Mouse (Mus musculus) MEL (cell line): ENCODE results near the gene Sdccag8. TPM values are rescaled to one million over a fixed set of nuclear protein-coding genes. Genes with fewer than 3 reads are reported as not detected.

Source experiments
- DNase-seq: peaks from one replicate; pipeline ENCODE4 v3.0.0; 2011; ENCODE audit warnings: low read depth, low spot score
- H3K27ac ChIP-seq: 2 replicates; pipeline ENCODE4 v1.5.1; 2012; ENCODE audit warnings: low read depth, mild to moderate bottlenecking, control low read depth, low read length, moderate library complexity; ENCODE audit not compliant: control insufficient read depth
- H3K27me3 ChIP-seq, 2 experiments: fragments of 150-350 bp in 1 of 2; sonication (generic) in 1 of 2; 2 replicates each; pipeline ENCODE4 v1.6.1; 2012; ENCODE audit warnings: low read length in 2 of 2, mild to moderate bottlenecking in 2 of 2, improper control_type of control experiment in 1 of 2, moderate library complexity in 1 of 2; ENCODE audit not compliant: insufficient read depth in 2 of 2, control insufficient read depth in 1 of 2
- H3K36me3 ChIP-seq, 2 experiments: 2 replicates each; pipeline ENCODE4 v1.6.1; 2012 to 2014; ENCODE audit warnings: low read length in 2 of 2, improper control_type of control experiment in 1 of 2, inconsistent platforms in 1 of 2, mild to moderate bottlenecking in 1 of 2; ENCODE audit not compliant: insufficient read depth in 2 of 2, control insufficient read depth in 1 of 2
- H3K4me1 ChIP-seq, 2 experiments: fragments of 150-350 bp in 1 of 2; sonication (generic) in 1 of 2; 2 replicates each; pipeline ENCODE4 v1.6.1; 2012; ENCODE audit warnings: low read length in 2 of 2, improper control_type of control experiment in 1 of 2, mild to moderate bottlenecking in 1 of 2; ENCODE audit not compliant: insufficient read depth in 2 of 2, control insufficient read depth in 1 of 2
- H3K4me3 ChIP-seq, 2 experiments: fragments of 150-350 bp in 1 of 2; sonication (generic) in 1 of 2; 2 replicates each; pipeline ENCODE4 v1.5.1; 2012; ENCODE audit warnings: low read depth in 2 of 2, low read length in 2 of 2, mild to moderate bottlenecking in 2 of 2, moderate library complexity in 2 of 2, control low read depth in 1 of 2, improper control_type of control experiment in 1 of 2; ENCODE audit not compliant: control insufficient read depth in 1 of 2, insufficient read depth in 1 of 2
- H3K79me2 ChIP-seq: 2 replicates; pipeline ENCODE4 v1.6.1; 2012; ENCODE audit warnings: mild to moderate bottlenecking, low read length, moderate library complexity; ENCODE audit not compliant: control insufficient read depth, poor library complexity, insufficient read depth
- H3K9ac ChIP-seq: 2 replicates; pipeline ENCODE4 v1.6.1; 2012; ENCODE audit warnings: low read depth, mild to moderate bottlenecking, control low read depth, low read length, moderate library complexity; ENCODE audit not compliant: control insufficient read depth, poor library complexity, severe bottlenecking
- H3K9me3 ChIP-seq: fragments of 150-350 bp; sonication (generic); replicated peaks from 2 replicates; pipeline ENCODE4 v1.6.1; 2012; ENCODE audit warnings: mild to moderate bottlenecking, low read length, improper control_type of control experiment, moderate library complexity; ENCODE audit not compliant: insufficient read depth
- BHLHE40 ChIP-seq: IDR thresholded peaks from 2 replicates; pipeline ENCODE4 v1.6.1; 2012; ENCODE audit warnings: low read depth, mild to moderate bottlenecking, inconsistent platforms, low read length, improper control_type of control experiment, borderline replicate concordance
- CHD1 ChIP-seq: IDR thresholded peaks from 2 replicates; pipeline ENCODE4 v1.6.1; 2012; ENCODE audit warnings: low read depth, mild to moderate bottlenecking, inconsistent platforms, low read length, improper control_type of control experiment
- E2F4 ChIP-seq: IDR thresholded peaks from 2 replicates; pipeline ENCODE4 v1.6.1; 2011; ENCODE audit warnings: low read depth, low read length, improper control_type of control experiment, borderline replicate concordance
- GABPA ChIP-seq: IDR thresholded peaks from 2 replicates; pipeline ENCODE4 v1.6.1; 2012; ENCODE audit warnings: low read depth, mild to moderate bottlenecking, inconsistent platforms, low read length, improper control_type of control experiment, moderate library complexity
- MAFK ChIP-seq: IDR thresholded peaks from 2 replicates; pipeline ENCODE4 v1.6.1; 2011; ENCODE audit warnings: low read depth, mild to moderate bottlenecking, low read length, improper control_type of control experiment, borderline replicate concordance
- MAX ChIP-seq: IDR thresholded peaks from 2 replicates; pipeline ENCODE4 v1.6.1; 2011; ENCODE audit warnings: low read length, improper control_type of control experiment
- MAZ ChIP-seq: IDR thresholded peaks from 2 replicates; pipeline ENCODE4 v1.6.1; 2012; ENCODE audit warnings: low read depth, mild to moderate bottlenecking, inconsistent platforms, low read length, improper control_type of control experiment
- MEF2A ChIP-seq: IDR thresholded peaks from 2 replicates; pipeline ENCODE4 v1.6.1; 2014; ENCODE audit warnings: low read depth, mild to moderate bottlenecking, inconsistent platforms, low read length, improper control_type of control experiment; ENCODE audit not compliant: poor library complexity, insufficient replicate concordance, severe bottlenecking; ENCODE audit errors: extremely low read depth
- MXI1 ChIP-seq: IDR thresholded peaks from 2 replicates; pipeline ENCODE4 v1.6.1; 2011; ENCODE audit warnings: mild to moderate bottlenecking, low read depth, low read length, improper control_type of control experiment
- MYB ChIP-seq: IDR thresholded peaks from 2 replicates; pipeline ENCODE4 v1.6.1; 2011; ENCODE audit warnings: mild to moderate bottlenecking, low read depth, low read length, improper control_type of control experiment
- MYC ChIP-seq: IDR thresholded peaks from 2 replicates; pipeline ENCODE4 v1.6.1; 2011; ENCODE audit warnings: low read depth, mild to moderate bottlenecking, low read length, improper control_type of control experiment, moderate library complexity
- POLR2AphosphoS2 ChIP-seq: IDR thresholded peaks from 2 replicates; pipeline ENCODE4 v1.6.1; 2011; ENCODE audit warnings: low read length, improper control_type of control experiment
- SIN3A ChIP-seq: IDR thresholded peaks from 2 replicates; pipeline ENCODE4 v1.6.1; 2012; ENCODE audit warnings: low read length, improper control_type of control experiment, inconsistent platforms
- SMC3 ChIP-seq: IDR thresholded peaks from 2 replicates; pipeline ENCODE4 v1.6.1; 2011; ENCODE audit warnings: low read depth, low read length, improper control_type of control experiment
- USF2 ChIP-seq, 2 experiments: IDR thresholded peaks; 2 replicates each; pipeline ENCODE4 v1.6.1; 2011 to 2012; ENCODE audit warnings: improper control_type of control experiment in 2 of 2, low read length in 2 of 2, borderline replicate concordance in 1 of 2, inconsistent platforms in 1 of 2, low read depth in 1 of 2, mild to moderate bottlenecking in 1 of 2; ENCODE audit not compliant: insufficient read depth in 1 of 2
- ZC3H11A ChIP-seq: IDR thresholded peaks from 2 replicates; pipeline ENCODE4 v1.6.1; 2012; ENCODE audit warnings: low read depth, mild to moderate bottlenecking, inconsistent platforms, low read length, improper control_type of control experiment
- ZKSCAN1 ChIP-seq: IDR thresholded peaks from 2 replicates; pipeline ENCODE4 v1.6.1; 2012; ENCODE audit warnings: low read depth, mild to moderate bottlenecking, inconsistent platforms, low read length, improper control_type of control experiment, moderate library complexity
- ZNF384 ChIP-seq: IDR thresholded peaks from 2 replicates; pipeline ENCODE4 v1.6.1; 2012; ENCODE audit warnings: low read depth, mild to moderate bottlenecking, inconsistent platforms, low read length, improper control_type of control experiment
- polyA plus RNA-seq, 2 experiments: library from polyadenylated mRNA; stranded (reverse) in 1 of 2; unstranded in 1 of 2; fragments of >175 nt in 1 of 2; fragments of >200 nt in 1 of 2; gene quantifications; 2 replicates each; pipeline versions ENCODE4 v1.2.1 to v1.2.4; 2012; ENCODE audit warnings: low replicate concordance in 2 of 2, low read depth in 1 of 2; ENCODE audit not compliant: insufficient read length in 2 of 2, insufficient read depth in 1 of 2, missing spikeins in 1 of 2
- total RNA-seq: library from RNA; depleted of rRNA; stranded (reverse); fragments of 300-350 nt; gene quantifications from 2 replicates; pipeline ENCODE4 v1.2.3, GENCODE M21; 2012

Sdccag8 gene
- total and polyA plus RNA-seq, 3 experiments: 4.6 to 7.8 TPM; not detected in 1

- H3K36me3 ChIP-seq: no peaks in the 10 kb centered on the region
- no peaks in the 10 kb centered on the region for H3K27me3 ChIP-seq
These were observed 216.7 kb downstream of the Sdccag8 start for GRCm38 (mm10) chr1:177031196-177031595.

DNA sequence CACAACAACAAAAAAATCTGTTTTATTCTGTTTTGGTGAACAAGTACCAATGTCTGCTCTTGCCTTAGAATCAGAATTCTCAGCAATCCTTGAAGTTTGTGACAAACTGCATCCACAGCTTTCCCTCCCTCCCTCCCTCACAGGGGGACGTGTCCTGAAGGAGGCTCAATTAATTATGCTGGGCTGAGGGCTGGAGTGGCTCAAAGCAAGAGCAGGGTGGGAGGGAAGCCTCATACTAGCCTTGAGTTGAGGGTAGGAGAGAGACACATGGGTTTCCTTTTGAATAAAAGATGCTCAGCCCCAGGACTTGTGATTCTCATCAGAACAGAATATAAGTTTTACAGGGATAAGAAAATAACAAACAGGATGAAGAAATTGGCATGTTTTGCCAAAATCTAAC, 217.8 kb downstream of the Sdccag8 start:
- Histone ChIP-seq H3K9me3 (no peaks in the 10 kb centered on the region), H3K36me3 (no peaks in the 10 kb centered on the region), H3K9ac (no peak overlapping the region), H3K79me2 (no peaks in the 10 kb centered on the region), H3K4me3 (no peak overlapping the region), H3K4me1 (no peaks in the 10 kb centered on the region), H3K27me3 (no peaks in the 10 kb centered on the region), H3K27ac (no peak overlapping the region)
- DNase-seq: no peak
- TF ChIP-seq USF2 (IDR thresholded peaks at IDR 0.05; ENCODE audit: borderline replicate concordance in 1 of 2, insufficient read depth in 1 of 2, low read depth in 1 of 2, low read length in 2 of 2) (no peak), BHLHE40 (no peak), MXI1 (no peak), MAZ (no peak), GABPA (no peak), ZKSCAN1 (no peak), CHD1 (no peak), E2F4 (no peak), ZNF384 (no peak), MAFK (no peak), POLR2AphosphoS2 (no peak)

More at GRCm38 (mm10) chr1:177031196-177031595, 216.7 kb downstream of the Sdccag8 start:
- Histone ChIP-seq H3K4me1 (no peaks in the 10 kb centered on the region), H3K9ac (no peak overlapping the region), H3K9me3 (no peaks in the 10 kb centered on the region), H3K27ac (no peak overlapping the region), H3K4me3 (no peak overlapping the region), H3K79me2 (no peaks in the 10 kb centered on the region)
- DNase-seq: no peak
- no peak for TF ChIP-seq SMC3
- no peak for TF ChIP-seq SIN3A
- no peak for TF ChIP-seq E2F4
- TF ChIP-seq MEF2A: no peak
- no peak for TF ChIP-seq MYC
- TF ChIP-seq ZC3H11A: no peak
- TF ChIP-seq MAX: no peak
- TF ChIP-seq GABPA: no peak
- no peak for TF ChIP-seq MYB
- TF ChIP-seq MAZ: no peak
- no peak for TF ChIP-seq MXI1
